17 mouse cellular contexts compared by ENCODE assay signal in genomic region chr9:47108096-47108495, GRCm38 (mm10).
DNase-seq lines count a peak whose midpoint lies in the region; TF ChIP-seq lines count a peak whose summit lies in the region.
"Had no signal": no experiment of that assay in that cellular context is flagged by ENCODE, and none has a peak within 500 bp of the region (broad histone marks: within the 10 kb centered on the region; RNA-seq: fewer than 3 reads in every experiment).

No protein-coding gene starts in this region.

- DNase-seq in cerebellum, postnatal 25 days: peak; percentile 24 to 57
- DNase-seq in cerebellum, adult 11-12 months: no peak
- DNase-seq in layer of hippocampus, adult 2 months (ENCODE audit: low spot score in 2 of 2): peak in 1 of 2 experiments; percentile 15
- no peak for DNase-seq in layer of hippocampus, postnatal 25 days (ENCODE audit: extremely low spot score in 1 of 2, low spot score in 1 of 2)
- peak; percentile 21 for DNase-seq in retina, postnatal 1 day
- DNase-seq in retina, embryonic 14.5 days (ENCODE audit: low spot score): no peak
- DNase-seq in telencephalon, adult 2 months (ENCODE audit: low read depth, low spot score): peak; percentile 17
- DNase-seq in urinary bladder, postnatal 14 days (ENCODE audit: low spot score): no peak
- DNase-seq: adrenal gland, adult 8-10 months; cerebellum, adult 9-10 months; gastrocnemius, postnatal 25 days; kidney, postnatal 4 days; thymus, postnatal 14 days had no signal

- TF ChIP-seq CTCF in layer of hippocampus, adult 2 months (conservative IDR thresholded peaks at IDR 0.05): no peak

- H3K4me3 ChIP-seq in layer of hippocampus, adult 2 months: no peak overlapping the region
- H3K4me3 ChIP-seq: liver, embryonic 12.5 days; lung, embryonic 15.5 days; megakaryocyte, embryonic 14.5 days; neural tube, embryonic 13.5 days had no signal

- peak overlapping the region; percentile 10; the same call in 1 of the 2 replicates for H3K27ac ChIP-seq in layer of hippocampus, adult 2 months
- H3K27ac ChIP-seq: liver, embryonic 12.5 days; lung, embryonic 15.5 days; neural tube, embryonic 13.5 days had no signal

Comparison
In these comparisons a context has a peak if more than half of its experiments do, and no peak if none do; other contexts are left out.
1. DNase-seq: peak in cerebellum, postnatal 25 days (2 of 2), retina, postnatal 1 day (single experiment) and telencephalon, adult 2 months (single experiment); none in cerebellum, adult 11-12 months (single experiment), layer of hippocampus, postnatal 25 days (0 of 2), retina, embryonic 14.5 days (single experiment) and urinary bladder, postnatal 14 days (single experiment).